Mouse (Mus musculus) CD4-positive, CD25-positive, alpha-beta regulatory T cell, adult 9 weeks (primary cell): Measurements from ENCODE around the gene Zfp180. TPM values are rescaled to one million over a fixed set of nuclear protein-coding genes. Genes with fewer than 3 reads are reported as not detected.

Experiments used
- polyA plus RNA-seq: library from polyadenylated mRNA; unstranded; fragments of 100-300 nt; shearing (Covaris generic); gene quantifications from one replicate; pipeline ENCODE4 v1.2.1, GENCODE M21; 2017

Zfp180 gene
- 42.6 TPM for polyA plus RNA-seq

GRCm38 (mm10) chr7:24081634-24082431 is at the start of gene Zfp180:
Gene Zfp180, plus strand, starts transcription at chr7:24081924.

GRCm38 (mm10) chr7:24052660-24053304 is 28.9 kb upstream of the Zfp180 start, which contains the start of gene Vmn1r183:
Gene Vmn1r183, plus strand, starts transcription at chr7:24053254.

GRCm38 (mm10) chr7:24112156-24112856 is 30.6 kb downstream of the Zfp180 start, which contains the start of gene Zfp112:
Gene Zfp112, plus strand, starts transcription at chr7:24112314.

GRCm38 (mm10) chr7:24133996-24134828 is 52.5 kb downstream of the Zfp180 start, which contains the start of gene Zfp235:
Gene Zfp235, plus strand, starts transcription at chr7:24134169.

Other genes with a start within 250 kb of the Zfp180 start
- not detected for gene Vmn1r176, start 244.6 kb upstream of the Zfp180 start, polyA plus RNA-seq
- not detected for gene Vmn1r177, start 215.5 kb upstream of the Zfp180 start, polyA plus RNA-seq
- not detected for gene Vmn1r178, start 189.9 kb upstream of the Zfp180 start, polyA plus RNA-seq
- 0.07 TPM for gene Vmn1r179, start 154.9 kb upstream of the Zfp180 start, polyA plus RNA-seq
- gene Vmn1r180, start 131.3 kb upstream of the Zfp180 start, polyA plus RNA-seq: not detected
- gene Vmn1r181, start 107.3 kb upstream of the Zfp180 start, polyA plus RNA-seq: not detected
- gene V1rd19, start 80.2 kb upstream of the Zfp180 start, polyA plus RNA-seq: not detected
- 0.05 TPM for gene Vmn1r183, start 28.7 kb upstream of the Zfp180 start, polyA plus RNA-seq
- gene Zfp112, start 30.4 kb downstream of the Zfp180 start, polyA plus RNA-seq: 1.6 TPM
- 21.9 TPM for gene Zfp235, start 52.2 kb downstream of the Zfp180 start, polyA plus RNA-seq
- 1.2 TPM for gene Zfp114, start 93.1 kb downstream of the Zfp180 start, polyA plus RNA-seq
- 0.76 TPM for gene Zfp111, start 129.5 kb downstream of the Zfp180 start, polyA plus RNA-seq
- 6.1 TPM for gene Zfp109, start 155.6 kb downstream of the Zfp180 start, polyA plus RNA-seq
- gene Zfp108, start 172.9 kb downstream of the Zfp180 start, polyA plus RNA-seq: 0.91 TPM
- gene Zfp93, start 188.5 kb downstream of the Zfp180 start, polyA plus RNA-seq: 3.7 TPM
- 30.7 TPM for gene Zfp61, start 219.3 kb downstream of the Zfp180 start, polyA plus RNA-seq
- gene Zfp94, start 234.7 kb downstream of the Zfp180 start, polyA plus RNA-seq: 14.1 TPM